Mouse (Mus musculus) liver, embryonic 15.5 days (tissue): ENCODE results near the gene Tmem150b. TPM values are rescaled to one million over a fixed set of nuclear protein-coding genes. Genes with fewer than 3 reads are reported as not detected.

ENCODE experiments used
- ATAC-seq: fragments of 200-750 bp; cut with Nextera tagmentation; 2 replicates; pipeline ENCODE4 v1.8.0; 2017; ENCODE audit warnings: moderate number of reproducible peaks, mild to moderate bottlenecking, moderate library complexity; ENCODE audit not compliant: insufficient read depth
- H3K27ac ChIP-seq: fragments of 300-500 bp; sonication (generic); replicated peaks from 2 replicates; pipeline ENCODE4 v1.5.1; 2015; ENCODE audit warnings: mild to moderate bottlenecking, inconsistent platforms
- H3K27me3 ChIP-seq: fragments of 300-500 bp; sonication (generic); 2 replicates; pipeline ENCODE4 v1.6.1; 2015; ENCODE audit warnings: mild to moderate bottlenecking, inconsistent platforms
- H3K36me3 ChIP-seq: fragments of 300-500 bp; sonication (generic); replicated peaks from 2 replicates; pipeline ENCODE4 v1.6.1; 2015; ENCODE audit warnings: moderate library complexity, mild to moderate bottlenecking, inconsistent platforms
- H3K4me1 ChIP-seq: fragments of 300-500 bp; sonication (generic); replicated peaks from 2 replicates; pipeline ENCODE4 v1.6.1; 2015; ENCODE audit warnings: inconsistent platforms
- H3K4me2 ChIP-seq: fragments of 300-500 bp; sonication (generic); 2 replicates; pipeline ENCODE4 v1.6.1; 2015; ENCODE audit warnings: moderate library complexity, mild to moderate bottlenecking, inconsistent platforms
- H3K4me3 ChIP-seq: fragments of 300-500 bp; sonication (generic); replicated peaks from 2 replicates; pipeline ENCODE4 v1.5.1; 2015; ENCODE audit warnings: mild to moderate bottlenecking, inconsistent platforms
- H3K9ac ChIP-seq: fragments of 300-500 bp; sonication (generic); 2 replicates; pipeline ENCODE4 v1.6.1; 2015; ENCODE audit warnings: moderate library complexity, mild to moderate bottlenecking, inconsistent platforms
- H3K9me3 ChIP-seq: fragments of 300-500 bp; sonication (generic); replicated peaks from 2 replicates; pipeline ENCODE4 v1.6.1; 2016; ENCODE audit warnings: inconsistent platforms
- WGBS: fragments of 180-500 bp; shearing (Covaris S2); methylation state at CpG from one replicate; pipeline ENCODE4 v1.1.7; 2015; ENCODE audit warnings: mixed read lengths; ENCODE audit not compliant: insufficient replicate concordance; 5-methylcytosine and 5-hydroxymethylcytosine counted together
- polyA plus RNA-seq: library from polyadenylated mRNA; unstranded; fragments of >200 nt; fragmentation: Nextera tagmentation; extraction: Ambion mirVana; gene quantifications from 2 replicates; pipeline ENCODE4 v1.2.1, GENCODE M21; 2015

Gene Tmem150b
- polyA plus RNA-seq, 1 experiment from 2014 or later = 0.37 TPM

GRCm38 (mm10) chr7:4663742-4664141, 61.3 kb downstream of the Tmem150b start:
- H3K36me3 ChIP-seq = peaks cover 36% of the 10 kb centered on the region

GRCm38 (mm10) chr7:4663179-4663578, 61.9 kb downstream of the Tmem150b start:
- H3K27ac ChIP-seq = no peak overlapping the region
- no peak overlapping the region for H3K9ac ChIP-seq

More at GRCm38 (mm10) chr7:4663742-4664141, 61.3 kb downstream of the Tmem150b start:
- Histone ChIP-seq H3K4me1 (peaks cover 25% of the 10 kb centered on the region), H3K9ac (no peak overlapping the region), H3K4me2 (no peak overlapping the region), H3K4me3 (no peak overlapping the region), H3K27me3 (no peaks in the 10 kb centered on the region), H3K27ac (no peak overlapping the region), H3K9me3 (no peaks in the 10 kb centered on the region)
- WGBS = 72% methylated on average over 2 of the region's 2 CpGs
- ATAC-seq = no peak

GRCm38 (mm10) chr7:4659911-4660443, 65.1 kb downstream of the Tmem150b start:
- peak overlapping the region; percentile 98 for H3K9ac ChIP-seq
- WGBS = 70% methylated on average over 3 of the region's 3 CpGs

More at GRCm38 (mm10) chr7:4663179-4663578, 61.9 kb downstream of the Tmem150b start:
- no peaks in the 10 kb centered on the region for H3K27me3 ChIP-seq
- no peaks in the 10 kb centered on the region for H3K9me3 ChIP-seq
- 60% methylated on average over 8 of the region's 8 CpGs for WGBS
- H3K36me3 ChIP-seq = peaks cover 30% of the 10 kb centered on the region
- no peak for ATAC-seq
- peaks cover 24% of the 10 kb centered on the region for H3K4me1 ChIP-seq
- no peak overlapping the region for H3K4me2 ChIP-seq
- no peak overlapping the region for H3K4me3 ChIP-seq

GRCm38 (mm10) chr7:4658912-4659551, 66.0 kb downstream of the Tmem150b start, which contains the start of gene Ppp6r1:
Gene Ppp6r1 (minus strand): TSS chr7:4659019.
- Histone ChIP-seq H3K4me2 (peak within 1 kb of the TSS; percentile 96), H3K4me1 (peaks cover 60% of the 10 kb centered on the region), H3K27me3 (no peaks in the 10 kb centered on the region), H3K27ac (peak within 1 kb of the TSS; percentile 92), H3K9me3 (no peaks in the 10 kb centered on the region), H3K36me3 (peaks cover 17% of the 10 kb centered on the region; the same call in 1 of the 2 replicates), H3K4me3 (peak within 1 kb of the TSS; percentile 92), H3K9ac (peak within 1 kb of the TSS; percentile 98)
- ATAC-seq = peak; percentile 98
- under 1% methylated on average over 54 of the region's 54 CpGs for WGBS

More at GRCm38 (mm10) chr7:4659911-4660443, 65.1 kb downstream of the Tmem150b start:
- Histone ChIP-seq H3K36me3 (peaks cover 17% of the 10 kb centered on the region), H3K4me2 (peak overlapping the region; percentile 96), H3K4me3 (peak overlapping the region; percentile 92), H3K9me3 (no peaks in the 10 kb centered on the region), H3K27me3 (no peaks in the 10 kb centered on the region), H3K4me1 (peaks cover 52% of the 10 kb centered on the region), H3K27ac (peak overlapping the region; percentile 92; the same call in 1 of the 2 replicates)
- no peak for ATAC-seq

GRCm38 (mm10) chr7:4658128-4658907, 66.7 kb downstream of the Tmem150b start:
- H3K9me3 ChIP-seq = no peaks in the 10 kb centered on the region
- peak; percentile 47 for ATAC-seq
- H3K27ac ChIP-seq = peak overlapping the region; percentile 92
- no peaks in the 10 kb centered on the region for H3K27me3 ChIP-seq
- WGBS = under 1% methylated on average over 62 of the region's 78 CpGs
- peak overlapping the region; percentile 92 for H3K4me3 ChIP-seq
- H3K9ac ChIP-seq = peak overlapping the region; percentile 98
- peaks cover 66% of the 10 kb centered on the region for H3K4me1 ChIP-seq
- peak overlapping the region; percentile 96 for H3K4me2 ChIP-seq
- H3K36me3 ChIP-seq = peaks cover 24% of the 10 kb centered on the region

- Histone ChIP-seq H3K27ac (peak overlapping the region; percentile 92), H3K36me3 (peaks cover 30% of the 10 kb centered on the region), H3K4me1 (peaks cover 70% of the 10 kb centered on the region), H3K4me2 (peak overlapping the region; percentile 96), H3K27me3 (no peaks in the 10 kb centered on the region), H3K4me3 (peak overlapping the region; percentile 92), H3K9ac (peak overlapping the region; percentile 98), H3K9me3 (no peaks in the 10 kb centered on the region)
- WGBS = 28% methylated on average over 9 of the region's 9 CpGs
- no peak for ATAC-seq
Measured at GRCm38 (mm10) chr7:4657521-4658127, 67.4 kb downstream of the Tmem150b start.

Other genes with a start within 250 kb of the Tmem150b start
- 17.4 and 20.9 TPM in 2 replicates for gene Ppp1r12c, start 223.6 kb downstream of the Tmem150b start, polyA plus RNA-seq
- gene Tnnt1, start 208.9 kb downstream of the Tmem150b start, polyA plus RNA-seq = 11.7 and 16.9 TPM in 2 replicates
- 0.39 and 1.3 TPM in 2 replicates for gene Tnni3, start 201.0 kb downstream of the Tmem150b start, polyA plus RNA-seq
- 0.07 and 0.26 TPM in 2 replicates for gene Dnaaf3, start 192.8 kb downstream of the Tmem150b start, polyA plus RNA-seq
- gene Syt5, start 177.7 kb downstream of the Tmem150b start, polyA plus RNA-seq = 0.35 and 0.77 TPM in 2 replicates
- not detected in 2 replicates for gene Ptprh, start 121.2 kb downstream of the Tmem150b start, polyA plus RNA-seq
- 34.4 and 39.1 TPM in 2 replicates for gene Tmem86b, start 93.8 kb downstream of the Tmem150b start, polyA plus RNA-seq
- 6.5 and 8.1 TPM in 2 replicates for gene Ppp6r1, start 66.2 kb downstream of the Tmem150b start, polyA plus RNA-seq
- gene Hspbp1, start 40.2 kb downstream of the Tmem150b start, polyA plus RNA-seq = 54.4 and 58.1 TPM in 2 replicates
- 0.03 and 0.12 TPM in 2 replicates for gene Brsk1, start 34.6 kb downstream of the Tmem150b start, polyA plus RNA-seq
- 50.1 and 56.1 TPM in 2 replicates for gene Kmt5c, start 14.9 kb upstream of the Tmem150b start, polyA plus RNA-seq
- gene Cox6b2, start 27.8 kb upstream of the Tmem150b start, polyA plus RNA-seq = 66.0 and 79.3 TPM in 2 replicates
- gene Fam71e2, start 46.1 kb upstream of the Tmem150b start, polyA plus RNA-seq = not detected in 2 replicates
- 0.06 TPM in 1 of 2 replicates, not detected in the other for gene Il11, start 57.6 kb upstream of the Tmem150b start, polyA plus RNA-seq
- 0.21 TPM in 1 of 2 replicates, not detected in the other for gene Tmem190, start 57.7 kb upstream of the Tmem150b start, polyA plus RNA-seq
- gene Tmem238, start 64.4 kb upstream of the Tmem150b start, polyA plus RNA-seq = 9.5 and 10.3 TPM in 2 replicates
- gene Rpl28, start 67.6 kb upstream of the Tmem150b start, polyA plus RNA-seq = 169 and 173 TPM in 2 replicates
- 302 and 318 TPM in 2 replicates for gene Ube2s, start 87.3 kb upstream of the Tmem150b start, polyA plus RNA-seq
- not detected in 2 replicates for gene Shisa7, start 119.4 kb upstream of the Tmem150b start, polyA plus RNA-seq
- gene Isoc2b, start 145.0 kb upstream of the Tmem150b start, polyA plus RNA-seq = 3.7 and 3.8 TPM in 2 replicates
- 0.68 and 0.77 TPM in 2 replicates for gene Isoc2a, start 151.9 kb upstream of the Tmem150b start, polyA plus RNA-seq
- not detected in 2 replicates for gene Gm36210, start 181.3 kb upstream of the Tmem150b start, polyA plus RNA-seq
- 1.7 TPM in 2 replicates for gene Zfp628, start 190.0 kb upstream of the Tmem150b start, polyA plus RNA-seq
- 0.23 and 0.45 TPM in 2 replicates for gene Nat14, start 196.8 kb upstream of the Tmem150b start, polyA plus RNA-seq
- gene Ssc5d, start 200.5 kb upstream of the Tmem150b start, polyA plus RNA-seq = 0.15 TPM in 2 replicates
- 0.07 TPM in 1 of 2 replicates, not detected in the other for gene Sbk2, start 239.2 kb upstream of the Tmem150b start, polyA plus RNA-seq
- not detected in 2 replicates for gene Sbk3, start 245.9 kb upstream of the Tmem150b start, polyA plus RNA-seq